Mouse (Mus musculus) neural tube, embryonic 13.5 days (tissue): ENCODE results near the gene Zfand2b. TPM values are rescaled to one million over a fixed set of nuclear protein-coding genes. Genes with fewer than 3 reads are reported as not detected.

Experiments used
- ATAC-seq: fragments of 200-750 bp; cut with Nextera tagmentation; 2 replicates; pipeline ENCODE4 v1.8.0; 2017; ENCODE audit warnings: low read depth, mild to moderate bottlenecking, moderate TSS enrichment, moderate library complexity
- H3K27ac ChIP-seq: fragments of 300-500 bp; sonication (generic); replicated peaks from 2 replicates; pipeline ENCODE4 v1.5.1; 2015; ENCODE audit warnings: moderate library complexity, mild to moderate bottlenecking, inconsistent platforms
- H3K27me3 ChIP-seq: fragments of 300-500 bp; sonication (generic); 2 replicates; pipeline ENCODE4 v1.6.1; 2015; ENCODE audit warnings: mild to moderate bottlenecking, inconsistent platforms
- H3K36me3 ChIP-seq: fragments of 300-500 bp; sonication (generic); 2 replicates; pipeline ENCODE4 v1.6.1; 2015; ENCODE audit warnings: mild to moderate bottlenecking, inconsistent platforms
- H3K4me1 ChIP-seq: fragments of 300-500 bp; sonication (generic); replicated peaks from 2 replicates; pipeline ENCODE4 v1.6.1; 2015; ENCODE audit warnings: inconsistent platforms
- H3K4me2 ChIP-seq: fragments of 300-500 bp; sonication (generic); 2 replicates; pipeline ENCODE4 v1.6.1; 2015; ENCODE audit warnings: inconsistent platforms, mild to moderate bottlenecking, moderate library complexity
- H3K4me3 ChIP-seq: fragments of 300-500 bp; sonication (generic); 2 replicates; pipeline ENCODE4 v1.5.1; 2015; ENCODE audit warnings: mild to moderate bottlenecking, inconsistent platforms
- H3K9ac ChIP-seq: fragments of 300-500 bp; sonication (generic); 2 replicates; pipeline ENCODE4 v1.6.1; 2015; ENCODE audit warnings: moderate library complexity, mild to moderate bottlenecking, inconsistent platforms
- H3K9me3 ChIP-seq: fragments of 300-500 bp; sonication (generic); 2 replicates; pipeline ENCODE4 v1.6.1; 2016; ENCODE audit warnings: inconsistent platforms
- WGBS: fragments of 180-500 bp; shearing (Covaris S2); methylation state at CpG from one replicate; pipeline ENCODE4 v1.1.7; 2015; 5-methylcytosine and 5-hydroxymethylcytosine counted together
- polyA plus RNA-seq: library from polyadenylated mRNA; unstranded; fragments of >200 nt; fragmentation: Nextera tagmentation; extraction: Ambion mirVana; gene quantifications from 2 replicates; pipeline ENCODE4 v1.2.1, GENCODE M21; 2015

Gene Zfand2b
- 38.8 and 45.9 TPM in 2 replicates for polyA plus RNA-seq

- Histone ChIP-seq H3K27me3 (no peaks in the 10 kb centered on the region), H3K4me1 (peaks cover 15% of the 10 kb centered on the region), H3K9me3 (no peaks in the 10 kb centered on the region), H3K9ac (peak within 1 kb of the TSS; percentile 73), H3K4me3 (peak within 1 kb of the TSS; percentile 71), H3K27ac (peak within 1 kb of the TSS; percentile 92), H3K4me2 (peak within 1 kb of the TSS; percentile 71), H3K36me3 (peaks cover 40% of the 10 kb centered on the region)
- ATAC-seq = peak; percentile 98
- WGBS = under 1% methylated on average over 58 of the region's 59 CpGs
Observed at GRCm38 (mm10) chr1:75168472-75169464, at the start of gene Zfand2b. TSS of gene Zfand2b (plus strand) at chr1:75168646.

- H3K9me3 ChIP-seq = no peaks in the 10 kb centered on the region
- H3K4me3 ChIP-seq = no peak overlapping the region
- no peaks in the 10 kb centered on the region for H3K27me3 ChIP-seq
- no peak for ATAC-seq
- H3K4me2 ChIP-seq = no peak overlapping the region
- peaks cover 11% of the 10 kb centered on the region for H3K4me1 ChIP-seq
- WGBS = 75% methylated on average over 3 of the region's 3 CpGs
- no peak overlapping the region for H3K27ac ChIP-seq
- H3K9ac ChIP-seq = no peak overlapping the region
- no peaks in the 10 kb centered on the region for H3K36me3 ChIP-seq
Observed at GRCm38 (mm10) chr1:75122211-75122610, 46.2 kb upstream of the Zfand2b start.

- peak; percentile 94 for ATAC-seq
- 1% methylated on average over 56 of the region's 56 CpGs for WGBS
- H3K27me3 ChIP-seq = no peaks in the 10 kb centered on the region
Observed at GRCm38 (mm10) chr1:75124346-75125321, 43.8 kb upstream of the Zfand2b start, which contains the start of gene Nhej1. TSS of gene Nhej1 (minus strand) at chr1:75125200.

GRCm38 (mm10) chr1:75125418-75125817, 43.0 kb upstream of the Zfand2b start:
- peaks cover 4% of the 10 kb centered on the region for H3K27me3 ChIP-seq
- ATAC-seq = peak; percentile 14
- 39% methylated on average over 5 of the region's 5 CpGs for WGBS
- H3K36me3 ChIP-seq = no peaks in the 10 kb centered on the region
- H3K4me3 ChIP-seq = peak overlapping the region; percentile 60
- peak overlapping the region; percentile 94 for H3K27ac ChIP-seq
- H3K9me3 ChIP-seq = no peaks in the 10 kb centered on the region
- peak overlapping the region; percentile 59 for H3K4me2 ChIP-seq
- peak overlapping the region; percentile 77 for H3K9ac ChIP-seq
- peaks cover 11% of the 10 kb centered on the region for H3K4me1 ChIP-seq

More at GRCm38 (mm10) chr1:75124346-75125321, 43.8 kb upstream of the Zfand2b start, which contains the start of gene Nhej1:
- peaks cover 11% of the 10 kb centered on the region for H3K4me1 ChIP-seq
- peak within 1 kb of the TSS; percentile 60 for H3K4me3 ChIP-seq
- peak within 1 kb of the TSS; percentile 94 for H3K27ac ChIP-seq
- H3K9ac ChIP-seq = peak within 1 kb of the TSS; percentile 77
- H3K4me2 ChIP-seq = peak within 1 kb of the TSS; percentile 59
- no peaks in the 10 kb centered on the region for H3K9me3 ChIP-seq
- no peaks in the 10 kb centered on the region for H3K36me3 ChIP-seq

- Histone ChIP-seq H3K27me3 (peaks cover 4% of the 10 kb centered on the region), H3K4me3 (no peak overlapping the region), H3K4me2 (no peak overlapping the region), H3K9ac (no peak overlapping the region), H3K27ac (no peak overlapping the region), H3K36me3 (no peaks in the 10 kb centered on the region), H3K9me3 (no peaks in the 10 kb centered on the region), H3K4me1 (peaks cover 11% of the 10 kb centered on the region)
- no peak for ATAC-seq
- WGBS = 83% methylated on average over 3 of the region's 3 CpGs
Observed at GRCm38 (mm10) chr1:75128641-75129040, 39.8 kb upstream of the Zfand2b start.

- H3K4me1 ChIP-seq = no peaks in the 10 kb centered on the region
- peaks cover 39% of the 10 kb centered on the region for H3K36me3 ChIP-seq
- H3K4me3 ChIP-seq = no peak within 1 kb of the TSS
- no peak within 1 kb of the TSS for H3K9ac ChIP-seq
- H3K4me2 ChIP-seq = no peak within 1 kb of the TSS
- ATAC-seq = no peak
- no peaks in the 10 kb centered on the region for H3K9me3 ChIP-seq
- peaks cover 4% of the 10 kb centered on the region for H3K27me3 ChIP-seq
- no peak within 1 kb of the TSS for H3K27ac ChIP-seq
- 70% methylated on average over 12 of the region's 12 CpGs for WGBS
Observed at GRCm38 (mm10) chr1:75133421-75134207, 34.8 kb upstream of the Zfand2b start, which contains the start of gene Slc23a3. TSS of gene Slc23a3 (minus strand) at chr1:75133890.

GRCm38 (mm10) chr1:75136293-75136692, 32.2 kb upstream of the Zfand2b start:
- ATAC-seq = no peak
- H3K27me3 ChIP-seq = no peaks in the 10 kb centered on the region
- 90% methylated on average over 6 of the region's 6 CpGs for WGBS
- H3K4me2 ChIP-seq = no peak overlapping the region
- no peaks in the 10 kb centered on the region for H3K9me3 ChIP-seq
- H3K4me3 ChIP-seq = no peak overlapping the region
- peaks cover 50% of the 10 kb centered on the region for H3K36me3 ChIP-seq
- no peak overlapping the region for H3K27ac ChIP-seq
- peaks cover 24% of the 10 kb centered on the region for H3K4me1 ChIP-seq
- no peak overlapping the region for H3K9ac ChIP-seq

GRCm38 (mm10) chr1:75136730-75137129, 31.7 kb upstream of the Zfand2b start:
- no peak for ATAC-seq
- Histone ChIP-seq H3K4me2 (no peak overlapping the region), H3K4me3 (no peak overlapping the region), H3K4me1 (peaks cover 26% of the 10 kb centered on the region), H3K36me3 (peaks cover 50% of the 10 kb centered on the region), H3K27ac (no peak overlapping the region), H3K9me3 (no peaks in the 10 kb centered on the region), H3K9ac (no peak overlapping the region), H3K27me3 (no peaks in the 10 kb centered on the region)
- WGBS = 74% methylated on average over 3 of the region's 3 CpGs

GRCm38 (mm10) chr1:75138448-75138847, 30.0 kb upstream of the Zfand2b start:
- Histone ChIP-seq H3K4me3 (no peak overlapping the region), H3K4me1 (peaks cover 30% of the 10 kb centered on the region), H3K27ac (no peak overlapping the region), H3K9ac (no peak overlapping the region), H3K4me2 (no peak overlapping the region), H3K9me3 (no peaks in the 10 kb centered on the region), H3K27me3 (no peaks in the 10 kb centered on the region), H3K36me3 (peaks cover 50% of the 10 kb centered on the region)
- 85% methylated on average over 2 of the region's 2 CpGs for WGBS
- no peak for ATAC-seq

- H3K36me3 ChIP-seq = peaks cover 59% of the 10 kb centered on the region
- H3K9me3 ChIP-seq = no peaks in the 10 kb centered on the region
- WGBS = 47% methylated on average over 4 of the region's 4 CpGs
- peak overlapping the region; percentile 99 for H3K27ac ChIP-seq
- no peaks in the 10 kb centered on the region for H3K27me3 ChIP-seq
- peaks cover 47% of the 10 kb centered on the region for H3K4me1 ChIP-seq
- 0 out of 2 replicates have a peak, but pooled peaks have one; percentile 3 for ATAC-seq
- H3K4me2 ChIP-seq = peak overlapping the region; percentile 94
- H3K4me3 ChIP-seq = peak overlapping the region; percentile 93
- H3K9ac ChIP-seq = peak overlapping the region; percentile 98
Observed at GRCm38 (mm10) chr1:75140601-75141190, 27.8 kb upstream of the Zfand2b start.
